Mouse (Mus musculus): ENCODE results near the gene Ston2.
"Not testable (repeated sequence)": the region's sequence is repeated elsewhere in the genome, so short reads cannot be mapped to it uniquely, and the experiment has no call there.

The Ston2 gene

DNA sequence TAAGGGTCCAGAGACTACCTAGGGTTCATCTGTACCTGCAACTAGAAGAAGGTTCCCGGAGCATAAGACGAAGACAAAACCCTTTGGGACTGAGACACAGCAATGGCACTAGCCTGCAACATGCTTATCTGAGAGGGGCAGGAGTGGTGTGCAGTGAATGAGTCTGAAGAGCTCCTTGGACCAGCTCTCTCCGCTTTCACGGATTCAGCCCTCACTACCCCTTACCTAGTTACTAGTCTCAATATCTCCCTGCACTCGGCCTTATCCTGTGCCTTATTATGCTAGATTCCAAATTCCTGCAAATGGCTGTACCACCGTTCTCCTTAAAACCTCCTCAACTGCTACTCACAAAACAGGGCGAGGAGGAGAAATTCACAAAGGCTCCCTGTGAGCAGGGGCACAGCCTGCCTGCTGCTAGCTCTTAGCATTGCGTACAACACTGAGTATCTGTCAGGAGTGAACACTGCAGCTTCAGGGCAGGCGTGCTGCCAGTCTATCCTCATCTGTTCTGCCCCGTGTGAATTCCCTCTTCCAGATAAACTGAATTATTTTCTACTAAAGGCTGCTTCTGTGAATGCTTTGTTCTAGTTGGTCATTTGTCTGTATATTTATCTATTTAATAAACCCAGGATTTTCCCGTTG is 38.5 kb downstream of the Ston2 start:
- no peak for DNase-seq (ENCODE audit: low read depth)

DNA sequence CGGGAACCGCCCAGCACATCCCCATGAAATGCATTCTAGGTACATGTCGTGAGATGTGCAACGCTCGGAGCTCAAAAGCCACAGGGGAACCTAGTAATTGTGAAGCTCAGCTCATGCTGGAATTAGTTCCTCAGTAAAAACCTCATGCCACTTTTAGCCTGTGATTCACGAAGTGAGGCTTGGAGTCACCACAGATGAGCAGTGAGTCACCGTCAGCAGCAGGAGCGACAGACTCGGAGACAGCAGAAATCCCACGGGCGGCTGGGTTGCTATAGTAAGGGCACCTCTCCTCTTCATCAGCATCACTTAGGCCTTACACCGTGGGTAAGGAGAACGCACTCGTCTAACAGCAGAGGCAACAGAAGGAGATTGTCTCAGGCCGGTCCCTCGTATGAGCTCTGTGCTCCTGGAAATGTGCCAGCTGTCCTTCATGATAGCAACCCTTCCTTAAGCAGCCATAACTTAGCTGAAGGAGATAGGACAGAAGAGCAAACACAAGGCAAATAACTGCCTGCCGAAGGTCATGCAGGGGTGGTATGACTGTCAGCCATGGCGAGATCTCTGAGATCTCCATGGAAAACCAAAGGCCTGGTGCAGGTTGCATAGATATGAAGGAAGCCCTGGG is 39.8 kb downstream of the Ston2 start:
- no peak for DNase-seq (ENCODE audit: low read depth)

DNA sequence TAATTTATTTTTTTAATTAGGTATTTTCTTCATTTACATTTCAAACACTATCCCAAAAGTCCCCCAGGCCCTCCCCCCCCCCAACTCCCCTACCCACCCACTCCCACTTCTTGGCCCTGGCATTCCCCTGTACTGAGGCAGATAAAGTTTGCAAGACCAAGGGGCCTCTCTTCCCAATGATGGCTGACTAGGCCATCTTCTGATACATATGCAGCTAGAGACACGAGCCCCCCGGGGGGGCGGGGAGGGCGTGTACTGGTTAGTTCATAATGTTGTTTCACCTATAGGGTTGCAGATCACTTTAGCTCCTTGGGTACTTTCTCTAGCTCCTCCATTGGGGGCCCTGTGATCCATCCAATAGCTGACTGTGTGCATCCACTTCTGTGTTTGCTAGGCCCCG is 41.3 kb downstream of the Ston2 start:
- DNase-seq (ENCODE audit: low read depth): not testable (repeated sequence)

DNA sequence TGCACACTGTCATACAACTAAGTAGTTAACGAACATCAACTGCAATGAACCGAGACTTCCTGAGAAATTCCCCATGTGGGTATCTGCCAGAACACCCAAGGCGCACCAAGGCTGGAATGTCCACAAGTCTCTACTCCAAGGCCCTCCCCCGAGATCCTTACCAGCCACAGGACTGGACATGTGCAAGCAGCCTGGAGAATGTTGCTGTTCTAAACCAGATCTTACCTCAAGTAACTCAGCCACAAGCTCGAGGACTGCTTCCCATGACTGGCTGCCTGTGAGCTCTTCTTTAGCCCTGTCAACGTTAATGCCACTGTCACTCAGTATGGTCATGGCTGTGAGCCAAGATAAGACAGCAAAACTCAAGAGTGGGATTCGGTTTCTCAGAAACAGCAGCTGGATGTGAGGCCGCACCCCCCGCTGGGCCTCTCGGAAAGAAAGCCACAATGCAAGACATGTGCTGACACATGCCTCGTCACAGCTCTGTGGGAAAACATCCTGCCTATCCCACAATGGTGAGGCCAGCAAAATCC is 42.4 kb downstream of the Ston2 start:
- peak; percentile 43 for DNase-seq (ENCODE audit: low read depth)

DNA sequence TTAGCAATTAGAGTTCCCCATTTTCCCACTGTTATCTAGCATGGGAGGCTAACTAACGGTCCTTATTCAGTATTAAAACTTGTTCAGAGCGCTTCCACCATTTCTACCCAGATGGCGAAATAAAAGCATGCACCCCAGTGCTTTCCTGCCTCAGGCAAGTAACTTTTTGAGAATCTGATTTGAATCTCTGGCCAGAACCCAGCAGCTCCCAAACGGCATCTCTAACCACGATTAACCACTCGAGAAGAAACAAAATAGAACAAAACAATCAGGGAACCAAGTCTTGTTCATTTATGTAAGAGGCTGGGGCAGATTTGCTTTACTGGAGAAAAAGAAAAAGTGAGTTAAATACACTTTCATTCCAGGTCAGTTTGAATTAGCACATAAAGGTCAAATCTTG is 44.1 kb downstream of the Ston2 start:
- DNase-seq (ENCODE audit: low read depth): no peak

DNA sequence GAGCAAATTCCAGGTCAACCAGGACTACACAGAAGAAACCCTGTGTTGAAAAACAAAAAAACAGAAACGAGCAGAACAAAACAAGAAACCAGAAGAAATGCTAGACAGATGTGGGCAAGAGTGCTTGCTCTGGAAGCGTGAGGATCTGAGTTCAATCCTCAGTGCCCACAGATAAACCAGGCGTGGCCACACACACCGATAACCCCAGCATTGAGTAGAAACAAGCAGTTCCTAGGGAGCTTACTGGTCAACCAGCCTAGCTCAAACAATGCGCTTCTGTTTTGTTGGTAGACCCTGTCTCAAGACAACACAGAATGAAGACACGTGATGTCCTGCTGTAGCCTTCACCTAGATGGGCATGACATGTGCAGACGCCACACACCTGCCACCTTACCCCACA is 45.3 kb downstream of the Ston2 start:
- DNase-seq (ENCODE audit: low read depth): no peak

DNA sequence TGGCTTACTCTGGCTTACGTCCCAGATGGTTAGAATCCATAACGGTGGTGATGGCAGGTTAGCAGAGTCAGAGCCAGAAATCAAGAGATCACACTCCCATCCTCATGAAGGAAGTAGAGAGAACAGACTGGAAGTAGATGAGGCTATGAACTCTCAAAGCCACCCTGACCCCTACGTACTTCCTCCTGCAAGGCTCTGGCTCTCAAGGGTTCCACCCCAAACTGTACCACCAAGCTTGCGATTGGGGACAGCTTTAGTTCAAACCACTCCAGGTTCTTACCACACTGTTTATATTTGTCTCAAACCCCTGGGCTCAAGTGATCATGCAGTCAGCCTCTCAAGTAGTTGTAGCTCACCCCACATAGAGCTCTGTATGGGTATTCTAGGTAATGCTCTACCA is 49.8 kb downstream of the Ston2 start:
- DNase-seq (ENCODE audit: low read depth): no peak

DNA sequence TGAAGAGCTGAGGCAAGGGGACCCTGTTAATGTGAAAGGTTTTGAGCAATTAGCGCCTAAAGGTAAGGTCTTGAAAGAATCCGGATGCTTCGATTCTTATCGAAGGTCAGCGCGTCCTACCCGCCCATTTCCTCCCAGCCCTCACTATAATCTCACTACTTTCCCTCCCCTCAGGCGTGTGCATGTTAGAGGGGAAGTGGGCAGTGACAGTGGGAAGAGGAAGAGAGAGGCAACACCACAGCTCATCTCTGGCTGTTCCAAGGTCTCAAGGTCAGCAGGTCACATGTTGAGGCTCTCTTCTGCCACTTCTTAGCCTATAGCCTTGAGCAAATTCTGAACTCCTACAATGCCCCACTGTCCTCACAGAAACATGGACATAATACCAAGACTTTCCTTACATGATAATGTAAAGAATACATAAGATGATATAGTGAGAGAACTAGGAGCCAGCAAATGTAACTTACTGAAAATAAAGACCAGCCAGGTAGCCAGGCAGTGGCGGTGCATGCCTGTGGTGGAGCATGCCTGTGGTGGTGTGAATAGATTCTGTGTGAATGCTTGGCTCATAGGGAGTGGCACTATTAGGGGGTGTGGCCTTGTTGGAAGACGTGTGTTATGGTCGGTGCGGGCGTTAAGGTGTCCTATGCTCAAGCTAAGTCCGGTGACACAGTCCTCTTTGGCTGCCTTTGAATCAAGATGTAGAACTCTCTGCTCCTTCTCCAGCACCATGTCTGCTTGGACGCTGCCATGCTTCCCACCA is 51.8 kb downstream of the Ston2 start:
- DNase-seq (ENCODE audit: low read depth): peak; percentile 27

DNA sequence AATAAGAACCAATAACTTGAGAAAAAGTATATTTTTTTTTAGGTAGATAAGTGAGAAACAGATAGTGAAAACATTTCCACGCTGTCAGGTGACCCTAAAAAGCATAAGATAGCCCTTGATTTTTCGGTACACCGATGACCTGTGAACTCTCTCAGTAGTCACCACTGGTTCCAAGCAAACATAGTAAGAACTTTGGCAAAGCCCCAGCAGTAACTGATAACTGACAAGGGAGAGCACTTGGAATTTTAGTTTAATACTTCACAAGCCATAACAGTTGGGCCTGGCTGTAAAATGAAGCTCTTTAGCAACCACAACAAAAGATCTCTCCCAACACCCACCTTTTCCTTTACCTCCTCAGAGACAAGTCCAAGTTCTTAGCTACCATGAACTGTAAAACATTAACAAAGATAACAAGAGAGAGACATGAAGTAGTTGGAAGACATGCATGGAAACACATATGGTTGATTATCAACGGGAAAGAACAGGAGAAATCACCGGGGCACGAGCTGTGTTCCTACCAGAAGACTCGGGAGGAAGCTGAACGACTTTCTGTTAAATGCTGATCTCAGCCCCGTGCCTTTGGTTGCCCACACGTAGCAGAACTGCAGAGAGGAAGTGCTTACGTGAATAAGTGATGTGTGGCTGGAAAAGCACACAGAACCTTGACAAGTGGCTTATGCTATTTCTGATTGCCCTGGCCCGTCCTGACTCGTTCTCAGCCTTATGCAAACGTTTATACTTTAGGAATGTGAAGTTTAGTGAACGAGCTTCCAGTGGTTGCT is 53.8 kb downstream of the Ston2 start:
- peak; percentile 72 for DNase-seq (ENCODE audit: low read depth)

DNA sequence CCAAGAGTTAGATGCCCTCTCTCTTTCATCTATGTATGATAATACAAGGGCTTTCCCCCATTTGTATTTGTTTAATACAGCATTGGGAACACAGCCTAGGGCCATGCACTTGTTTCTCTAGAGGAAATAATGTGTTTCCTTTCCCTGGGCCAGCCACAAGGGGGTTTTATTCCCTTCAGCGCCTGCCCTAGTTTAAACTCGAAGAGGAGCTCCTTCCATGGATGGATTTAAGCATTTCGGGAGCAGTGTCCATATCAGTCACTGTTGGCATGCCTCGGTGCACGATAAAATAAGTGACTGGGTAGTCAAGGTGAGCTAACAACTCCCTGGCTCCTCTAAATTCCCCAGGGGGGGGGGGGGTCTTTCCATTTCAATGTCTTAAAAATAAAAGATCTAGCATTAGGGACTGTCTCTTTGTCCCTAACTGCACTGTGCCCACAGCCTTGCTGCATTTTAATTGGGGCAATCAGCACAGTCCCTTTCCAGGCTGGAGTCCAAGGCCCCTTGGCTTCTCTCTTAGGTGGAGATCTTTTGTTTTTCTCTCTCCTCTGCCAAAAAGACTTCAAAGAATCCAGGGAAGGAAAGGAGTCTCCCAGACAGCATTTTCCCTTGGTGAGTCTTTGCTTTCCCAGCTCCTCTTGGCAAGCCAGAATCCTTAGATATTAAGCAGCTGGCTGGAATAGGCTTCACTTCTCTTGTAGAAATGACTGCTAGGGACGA is 55.3 kb downstream of the Ston2 start:
- DNase-seq (ENCODE audit: low read depth): no peak

DNA sequence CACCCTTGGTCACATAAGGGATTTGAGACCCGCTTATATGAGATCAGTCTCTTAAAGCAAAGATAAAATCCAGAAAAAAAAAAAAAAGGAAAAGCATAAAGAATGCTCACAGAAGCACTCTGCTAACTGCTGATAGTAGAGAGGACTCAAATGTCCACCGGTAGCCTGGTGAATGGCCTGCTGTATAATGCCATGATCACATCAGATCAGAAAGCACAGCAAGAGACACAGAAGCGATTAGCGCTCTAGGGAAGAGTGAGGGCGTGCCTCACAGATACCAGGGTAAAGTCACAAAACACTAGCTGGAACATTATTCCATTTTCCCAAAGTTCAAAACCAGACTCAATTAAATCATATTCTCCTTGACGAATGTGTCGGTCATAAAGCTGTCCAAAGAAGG is 62.0 kb downstream of the Ston2 start:
- no peak for DNase-seq (ENCODE audit: low read depth)

DNA sequence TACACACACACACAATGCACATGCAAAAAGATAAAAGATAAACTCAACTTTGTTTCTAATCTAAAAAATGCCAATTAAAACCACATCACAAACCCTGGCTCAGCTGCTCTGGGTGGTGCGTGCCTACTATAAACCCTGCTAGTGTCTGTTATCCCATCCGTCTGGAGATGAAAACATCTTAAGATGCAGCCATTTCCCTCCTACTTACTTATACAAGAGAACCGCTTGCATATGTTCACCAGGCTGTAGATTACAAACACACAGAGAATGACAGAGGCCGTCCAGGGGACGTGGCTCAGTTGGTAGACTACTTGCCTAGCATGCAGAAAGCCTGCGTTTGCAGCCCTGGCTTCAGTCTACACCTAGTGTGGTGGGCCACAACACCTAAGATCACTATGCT is 64.3 kb downstream of the Ston2 start:
- DNase-seq (ENCODE audit: low read depth): peak; percentile 27

DNA sequence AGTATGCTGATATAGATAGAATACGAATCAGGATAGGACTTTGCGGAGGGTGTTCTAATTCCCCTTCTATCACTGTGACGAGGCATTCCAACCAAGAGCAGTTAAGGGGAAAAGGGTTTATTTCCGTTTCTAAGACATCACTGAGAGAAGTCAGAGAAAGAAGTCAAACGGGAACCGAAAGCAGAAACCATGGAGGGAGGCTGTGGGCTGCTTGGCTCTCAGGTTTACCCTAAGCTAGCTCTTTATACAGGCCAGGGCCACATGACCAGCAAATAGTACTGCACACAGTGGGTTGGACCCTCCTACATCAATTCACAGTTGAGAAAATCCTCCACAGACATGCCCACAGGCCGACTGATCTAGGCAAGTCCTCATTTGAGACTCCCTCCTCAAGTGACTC is 69.1 kb downstream of the Ston2 start:
- no peak for DNase-seq (ENCODE audit: low read depth)

DNA sequence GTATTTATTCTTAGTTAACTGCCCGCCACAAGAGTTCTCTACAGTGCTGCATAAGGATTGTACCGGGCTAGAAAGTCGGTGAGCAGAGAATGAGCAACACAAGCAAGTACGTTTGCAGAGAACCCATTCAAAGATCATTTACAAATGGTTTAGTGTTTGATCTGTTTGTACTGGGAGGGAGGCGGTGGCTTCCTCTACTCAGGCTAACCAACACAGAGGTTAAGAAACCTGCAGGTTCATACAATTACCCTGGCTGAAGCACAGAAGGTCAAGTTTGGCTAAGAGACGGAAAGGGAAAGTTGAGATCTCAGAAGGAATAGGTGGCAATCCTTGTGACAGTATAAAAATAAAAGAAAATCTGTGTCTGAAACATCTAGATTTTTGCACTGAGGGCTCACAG is 72.5 kb downstream of the Ston2 start:
- no peak for DNase-seq (ENCODE audit: low read depth)

DNA sequence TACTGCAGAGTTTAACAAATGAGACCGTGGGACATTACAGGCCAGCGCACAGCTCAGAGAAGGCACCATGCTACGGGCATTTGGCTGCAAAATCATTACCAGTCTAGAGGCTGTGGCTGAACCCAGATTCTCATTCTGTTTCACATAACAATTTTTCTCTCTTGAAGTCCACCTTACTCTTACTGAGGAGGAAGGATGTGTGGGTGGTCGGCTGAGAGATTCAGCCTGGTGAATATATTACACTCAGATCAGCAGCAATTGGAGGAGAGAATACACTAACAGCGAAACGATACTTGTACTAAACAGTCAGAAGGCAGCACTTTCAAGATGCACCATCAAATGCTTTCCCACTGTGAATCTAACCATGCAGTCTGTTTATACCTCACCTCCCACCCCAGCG is 74.8 kb downstream of the Ston2 start:
- no peak for DNase-seq (ENCODE audit: low read depth)

DNA sequence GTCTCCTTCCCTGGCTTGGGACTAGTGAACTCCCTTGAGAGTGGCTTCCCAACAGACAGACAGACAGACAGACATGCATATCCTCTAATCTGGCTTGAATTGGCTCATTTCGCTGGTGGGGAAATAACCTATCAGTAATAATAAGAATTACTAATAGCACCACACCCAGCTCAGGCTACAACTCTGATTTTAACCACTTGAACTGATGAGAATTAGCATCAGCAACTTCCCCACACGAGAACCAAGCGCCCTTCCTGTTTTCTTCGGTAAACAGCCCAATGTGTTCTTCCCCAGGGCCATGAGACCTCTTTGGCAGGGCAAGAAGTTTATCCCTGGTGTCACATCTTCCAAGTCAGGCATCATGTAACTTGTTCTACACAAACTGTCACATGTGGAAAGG is 76.5 kb downstream of the Ston2 start:
- no peak for DNase-seq (ENCODE audit: low read depth)

DNA sequence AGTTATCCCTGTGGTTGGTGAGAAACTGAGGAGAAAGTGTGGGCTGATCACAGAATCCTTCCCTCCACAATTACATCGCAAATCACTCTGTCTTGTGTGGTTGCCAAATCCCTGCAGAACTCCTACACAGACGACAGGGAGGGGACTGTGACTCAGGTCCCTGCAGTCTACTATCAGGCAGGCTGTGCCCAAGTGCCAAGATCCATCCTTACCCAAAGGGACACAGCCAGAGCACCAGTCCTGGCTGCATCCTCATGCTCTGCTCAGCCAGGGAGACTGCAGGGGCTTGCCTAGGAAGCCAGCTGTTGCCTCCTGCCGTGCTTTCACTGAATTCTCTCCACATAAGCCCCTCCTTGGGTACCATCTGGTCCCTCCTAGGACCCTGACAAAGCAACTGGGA is 77.3 kb downstream of the Ston2 start:
- DNase-seq (ENCODE audit: low read depth): no peak

DNA sequence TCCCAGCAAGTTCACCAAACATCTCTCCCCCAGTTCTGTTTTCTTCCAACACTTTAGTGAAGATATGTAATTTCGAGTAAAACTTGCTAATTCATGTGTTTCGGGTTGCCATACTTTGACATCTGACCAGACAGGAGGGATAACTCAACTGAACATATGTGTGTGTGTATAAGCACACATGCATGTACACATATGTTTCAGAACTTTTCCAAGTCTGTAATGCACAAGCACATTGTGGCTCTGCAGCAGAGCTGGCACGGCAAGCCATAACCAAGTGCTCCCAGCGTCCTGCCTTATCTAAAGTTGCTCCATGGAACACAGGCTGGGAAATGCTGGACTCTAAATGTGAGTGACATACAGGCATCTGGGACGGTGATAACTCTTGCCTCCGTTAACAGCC is 78.6 kb downstream of the Ston2 start:
- DNase-seq (ENCODE audit: low read depth): no peak

DNA sequence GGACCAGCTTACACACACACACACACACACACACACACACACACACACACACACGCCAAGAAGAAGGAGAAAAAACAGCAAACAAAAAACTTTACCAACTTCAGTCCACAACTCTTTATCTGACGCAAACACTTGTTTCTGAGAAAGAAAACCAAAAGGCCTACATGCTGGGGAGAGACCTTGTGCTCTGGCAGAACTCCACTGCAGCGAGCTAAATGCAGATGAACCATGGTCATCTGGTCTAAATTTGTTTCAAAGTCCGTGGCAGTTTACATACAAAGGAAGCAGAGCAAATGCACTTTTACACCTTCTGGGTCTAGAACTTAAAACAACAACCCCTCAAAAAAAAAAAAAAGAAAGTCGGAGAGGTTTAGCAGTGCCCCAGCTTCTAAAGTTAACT is 79.0 kb downstream of the Ston2 start:
- DNase-seq (ENCODE audit: low read depth): no peak

DNA sequence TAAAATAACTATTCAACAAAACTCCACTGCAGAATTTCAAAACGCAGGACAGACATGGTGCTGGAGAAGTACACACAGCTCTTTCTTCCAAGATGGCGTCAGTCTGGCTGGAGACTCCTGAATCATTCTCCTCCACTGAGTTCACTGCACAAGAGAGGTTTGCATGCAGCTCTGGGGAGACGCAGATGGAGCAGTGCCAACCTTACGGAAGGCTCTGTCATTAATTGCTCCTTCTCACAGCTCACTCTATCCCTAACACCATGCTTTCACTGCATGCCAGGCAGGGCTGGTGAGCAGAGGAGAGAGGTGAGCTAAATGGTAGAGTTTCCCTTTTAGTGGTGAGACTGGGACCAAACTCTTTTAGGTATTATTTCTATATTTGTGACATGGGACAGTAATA is 80.4 kb downstream of the Ston2 start:
- DNase-seq (ENCODE audit: low read depth): no peak

DNA sequence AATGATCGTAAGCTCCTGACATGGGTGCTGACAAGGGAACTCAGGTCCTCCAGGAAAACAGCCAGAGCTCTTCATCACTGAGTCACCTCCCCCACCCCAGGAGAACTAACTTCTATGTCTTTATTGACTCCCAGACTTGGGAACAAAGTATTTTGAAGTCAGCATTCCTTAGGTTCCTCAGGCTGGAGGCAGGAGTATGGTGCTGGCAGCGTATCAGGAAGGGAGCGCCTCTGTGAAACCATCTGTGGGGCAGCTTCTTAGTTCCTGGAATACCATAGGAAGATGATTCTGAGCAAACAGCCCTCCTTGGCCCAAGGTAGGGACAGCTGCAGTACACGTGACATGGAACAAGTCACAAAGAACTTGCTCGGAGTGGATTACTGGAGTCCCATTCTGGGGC is 84.7 kb downstream of the Ston2 start:
- no peak for DNase-seq (ENCODE audit: low read depth)

DNA sequence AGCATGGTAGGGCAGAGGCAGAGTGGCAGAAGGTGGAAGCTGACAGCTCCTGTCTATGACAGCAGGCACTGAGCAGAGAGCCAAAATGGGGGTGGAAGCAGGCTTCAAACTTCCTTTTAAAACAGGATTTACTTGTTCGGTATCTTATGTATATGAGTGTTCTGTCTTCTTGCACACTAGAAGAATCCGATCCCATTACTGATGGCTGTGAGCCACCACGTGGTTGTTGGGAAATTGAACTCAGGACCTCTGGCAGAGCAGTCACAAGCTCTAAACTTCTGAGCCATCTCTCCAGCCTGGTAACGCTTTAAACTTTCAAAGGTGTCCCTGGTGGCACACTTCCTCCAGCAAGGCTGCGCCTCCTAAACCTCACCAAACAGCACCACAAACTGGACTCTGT is 85.4 kb downstream of the Ston2 start:
- DNase-seq (ENCODE audit: low read depth): no peak
